Mouse (Mus musculus) bone marrow macrophage, adult 2 months (primary cell): Measurements from ENCODE around the gene Plgrkt.

Experiments
- CTCF ChIP-seq: IDR thresholded peaks from 2 replicates; pipeline ENCODE4 v1.5.1; 2012; ENCODE audit warnings: low read depth, mild to moderate bottlenecking, low read length, moderate library complexity
- POLR2A ChIP-seq: IDR thresholded peaks from 2 replicates; pipeline ENCODE4 v1.6.1; 2012; ENCODE audit warnings: mild to moderate bottlenecking, low read depth, low read length, borderline replicate concordance

DNA sequence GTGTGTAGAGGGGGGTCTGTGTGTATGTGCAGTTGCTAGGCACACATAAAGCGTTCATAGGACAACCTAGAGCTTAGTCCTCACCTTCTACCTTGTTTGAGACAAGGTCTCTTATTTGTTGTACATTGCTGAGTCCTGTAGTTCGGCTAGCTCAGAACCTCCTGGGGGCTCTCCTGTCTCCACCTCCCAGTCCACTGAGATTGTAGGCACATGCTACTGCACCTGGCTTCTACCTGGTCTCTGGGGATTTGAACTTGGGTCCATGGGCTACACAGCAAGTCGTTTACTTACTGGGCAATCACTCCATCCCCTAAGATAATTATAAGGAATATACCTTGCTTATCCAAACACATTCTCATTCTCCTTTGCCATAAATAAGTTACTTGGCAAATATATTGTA, 5.4 kb upstream of the Plgrkt start:
- no peak for TF ChIP-seq POLR2A
- TF ChIP-seq CTCF: no peak
